Mouse (Mus musculus) CH12.LX (cell line): ENCODE measurements at regions not wholly inside any gene's neighbourhood (a gene's known extent, or its start where the extent isn't known, plus 50 kb on each side); places are given as distances from the start of the nearest gene placed in this dataset.
A peak's percentile ranks its signal among the peaks of the same experiment; 100 is the strongest.

Experiments used
- DNase-seq: peaks from one replicate; pipeline ENCODE4 v3.0.0-alpha.2; 2013; ENCODE audit errors: extremely low read depth
- H3K27ac ChIP-seq: 2 replicates; pipeline ENCODE4 v1.5.1; 2012; ENCODE audit warnings: low read depth, mild to moderate bottlenecking, control low read depth, moderate library complexity; ENCODE audit not compliant: insufficient read depth
- H3K27me3 ChIP-seq: replicated peaks from 2 replicates; pipeline ENCODE3; 2012; ENCODE audit warnings: inconsistent platforms
- H3K36me3 ChIP-seq, 2 experiments: replicated peaks in 1 of 2; 2 replicates each; pipeline versions ENCODE3 to v1.6.1; 2012; ENCODE audit warnings: inconsistent platforms in 1 of 2, low read length in 1 of 2, mild to moderate bottlenecking in 1 of 2, mixed read lengths in 1 of 2, moderate library complexity in 1 of 2; ENCODE audit not compliant: control insufficient read depth in 1 of 2, insufficient read depth in 1 of 2
- H3K4me1 ChIP-seq, 2 experiments: 2 replicates each; pipeline ENCODE4 v1.6.1; 2012; ENCODE audit warnings: inconsistent platforms in 1 of 2, moderate library complexity in 1 of 2; ENCODE audit not compliant: insufficient read depth in 2 of 2, control insufficient read depth in 1 of 2
- H3K4me2 ChIP-seq: 2 replicates; pipeline ENCODE4 v1.6.1; 2012; ENCODE audit warnings: low read depth, mild to moderate bottlenecking, control low read depth; ENCODE audit not compliant: poor library complexity, insufficient read depth, severe bottlenecking
- H3K4me3 ChIP-seq, 3 experiments: fragments of 150-350 bp in 1 of 3; sonication (generic) in 1 of 3; replicated peaks in 1 of 3; 2 replicates each; pipeline versions ENCODE3 to v1.5.1; 2011 to 2012; ENCODE audit warnings: low read depth in 2 of 3, low read length in 2 of 3, mild to moderate bottlenecking in 2 of 3, moderate library complexity in 2 of 3, control low read depth in 1 of 3, improper control_type of control experiment in 1 of 3, inconsistent platforms in 1 of 3, mixed read lengths in 1 of 3; ENCODE audit not compliant: poor library complexity in 1 of 3
- H3K79me2 ChIP-seq: replicated peaks from 2 replicates; pipeline ENCODE4 v1.6.1; 2012; ENCODE audit warnings: mild to moderate bottlenecking, moderate library complexity; ENCODE audit not compliant: control insufficient read depth, poor library complexity, insufficient read depth, severe bottlenecking; ENCODE audit errors: extremely low read depth
- H3K9ac ChIP-seq: 2 replicates; pipeline ENCODE4 v1.6.1; 2012; ENCODE audit warnings: low read depth, mild to moderate bottlenecking, control low read depth, moderate library complexity; ENCODE audit not compliant: insufficient read depth
- H3K9me3 ChIP-seq: replicated peaks from 2 replicates; pipeline ENCODE3; 2012; ENCODE audit warnings: low read length, inconsistent platforms, mixed read lengths
- BHLHE40 ChIP-seq: IDR thresholded peaks from 2 replicates; pipeline ENCODE4 v1.6.1; 2011; ENCODE audit warnings: mild to moderate bottlenecking, low read depth, low read length, improper control_type of control experiment
- CTCF ChIP-seq, 2 experiments: IDR thresholded peaks in 1 of 2; conservative IDR thresholded peaks in 1 of 2; 2 replicates each; pipeline ENCODE4 v1.5.1; 2011 to 2012; ENCODE audit warnings: low read depth in 2 of 2, low read length in 2 of 2, improper control_type of control experiment in 1 of 2, inconsistent platforms in 1 of 2, mild to moderate bottlenecking in 1 of 2, moderate library complexity in 1 of 2
- ETS1 ChIP-seq: conservative IDR thresholded peaks from 2 replicates; pipeline ENCODE4 v1.6.1; 2012; ENCODE audit warnings: low read depth, mild to moderate bottlenecking, inconsistent platforms, low read length, improper control_type of control experiment, moderate library complexity
- GABPA ChIP-seq: IDR thresholded peaks from 2 replicates; pipeline ENCODE4 v1.6.1; 2012; ENCODE audit warnings: low read depth, low read length, improper control_type of control experiment, inconsistent platforms; ENCODE audit not compliant: insufficient replicate concordance
- JUN ChIP-seq: IDR thresholded peaks from 2 replicates; pipeline ENCODE4 v1.6.1; 2011; ENCODE audit warnings: low read depth, mild to moderate bottlenecking, low read length, improper control_type of control experiment, moderate library complexity; ENCODE audit not compliant: insufficient read depth
- NRF1 ChIP-seq: IDR thresholded peaks from 2 replicates; pipeline ENCODE4 v1.6.1; 2014; ENCODE audit warnings: low read depth, mild to moderate bottlenecking, inconsistent platforms, low read length, improper control_type of control experiment, moderate library complexity
- POLR2A ChIP-seq: IDR thresholded peaks from 2 replicates; pipeline ENCODE4 v1.6.1; 2011; ENCODE audit warnings: low read depth, mild to moderate bottlenecking, improper control_type of control experiment, low read length
- POLR2AphosphoS2 ChIP-seq: IDR thresholded peaks from 2 replicates; pipeline ENCODE4 v1.6.1; 2011; ENCODE audit warnings: low read depth, low read length, improper control_type of control experiment
- RAD21 ChIP-seq: IDR thresholded peaks from 2 replicates; pipeline ENCODE4 v1.6.1; 2011; ENCODE audit warnings: low read depth, mild to moderate bottlenecking, low read length, improper control_type of control experiment, moderate library complexity
- SMC3 ChIP-seq: IDR thresholded peaks from 2 replicates; pipeline ENCODE4 v1.6.1; 2011; ENCODE audit warnings: low read depth, low read length, improper control_type of control experiment
- ZNF384 ChIP-seq: IDR thresholded peaks from 2 replicates; pipeline ENCODE4 v1.6.1; 2012; ENCODE audit warnings: low read depth, low read length, improper control_type of control experiment, inconsistent platforms
- dilution Hi-C: fragments of 300-500 bp; cut with MboI; formaldehyde crosslinking; loops from 2 replicates; pipeline ENCODE4 v1.14.3; 2020; ENCODE audit warnings: low sequenced_read_pairs; ENCODE audit not compliant: extremely low pct_unique_long_range_greater_than_20kb, extremely low pct_ligation_motif_present
- in situ Hi-C: fragments of 300-500 bp; cut with MboI; formaldehyde crosslinking; loops from 3 replicates; pipeline ENCODE4 v1.14.3; 2019; ENCODE audit warnings: low sequenced_read_pairs, low pct_ligation_motif_present, low pct_unique_long_range_greater_than_20kb, mixed read lengths

- no peaks in the 10 kb centered on the region for H3K79me2 ChIP-seq
- TF ChIP-seq JUN = no peak
- TF ChIP-seq RAD21 = no peak
- no peak for TF ChIP-seq SMC3
- TF ChIP-seq CTCF (conservative IDR thresholded peaks at IDR 0.05 in 1 of 2, IDR thresholded peaks at IDR 0.05 in 1 of 2; ENCODE audit: low read depth in 2 of 2, low read length in 2 of 2) = no peak
- no peak for TF ChIP-seq ZNF384
- no peak for TF ChIP-seq POLR2A
- no peak for TF ChIP-seq ETS1
- in situ Hi-C loops (loop anchor here (10.0 kb wide), 2 partner anchors 48 to 138 kb away; no protein-coding TSS in a partner anchor), dilution Hi-C loops (no loop called here)
- no peak overlapping the region for H3K27ac ChIP-seq
- H3K4me3 ChIP-seq = no peak overlapping the region
- H3K9ac ChIP-seq = no peak overlapping the region
- no peak overlapping the region for H3K4me2 ChIP-seq
- no peaks in the 10 kb centered on the region for H3K27me3 ChIP-seq
- no peak for DNase-seq
- peaks cover 7% of the 10 kb centered on the region for H3K9me3 ChIP-seq
- peaks cover 16 to 51% of the 10 kb centered on the region in 2 experiments for H3K4me1 ChIP-seq
- H3K36me3 ChIP-seq = no peaks in the 10 kb centered on the region
These were observed 105.8 kb downstream of the Nxnl2 start for GRCm38 (mm10) chr13:51276601-51277000.

GRCm38 (mm10) chr13:51277515-51277914 lies 106.7 kb downstream of the Nxnl2 start:
- Histone ChIP-seq H3K27ac (no peak overlapping the region), H3K9me3 (no peaks in the 10 kb centered on the region), H3K36me3 (no peaks in the 10 kb centered on the region), H3K79me2 (no peaks in the 10 kb centered on the region), H3K4me1 (peaks cover 16 to 51% of the 10 kb centered on the region in 2 experiments), H3K4me2 (no peak overlapping the region), H3K9ac (no peak overlapping the region), H3K27me3 (no peaks in the 10 kb centered on the region), H3K4me3 (no peak overlapping the region)
- dilution Hi-C loops = no loop called here
- no peak for TF ChIP-seq GABPA
- peak; percentile 56 for TF ChIP-seq ZNF384
- in situ Hi-C loops = loop anchor here (10.0 kb wide), 2 partner anchors 47 to 137 kb away; no protein-coding TSS in a partner anchor
- no peak for DNase-seq

- no peak overlapping the region for H3K4me2 ChIP-seq
- DNase-seq = no peak
- in situ Hi-C loops = loop anchor here (10.0 kb wide), 2 partner anchors 45 to 135 kb away; no protein-coding TSS in a partner anchor
- no peaks in the 10 kb centered on the region for H3K36me3 ChIP-seq
- dilution Hi-C loops = no loop called here
- H3K4me3 ChIP-seq = no peak overlapping the region
- H3K79me2 ChIP-seq = no peaks in the 10 kb centered on the region
- H3K27ac ChIP-seq = no peak overlapping the region
- H3K9ac ChIP-seq = no peak overlapping the region
- peak; percentile 43; the same call in 1 of the 2 replicates for TF ChIP-seq ZNF384
- TF ChIP-seq NRF1 = no peak
- no peak for TF ChIP-seq POLR2AphosphoS2
- no peak for TF ChIP-seq BHLHE40
- TF ChIP-seq, all 38 proteins: peak for 1
- peaks cover 12% of the 10 kb centered on the region for H3K9me3 ChIP-seq
- H3K27me3 ChIP-seq = no peaks in the 10 kb centered on the region
- peaks cover 14 to 37% of the 10 kb centered on the region in 2 experiments for H3K4me1 ChIP-seq
These were observed 109.0 kb downstream of the Nxnl2 start for GRCm38 (mm10) chr13:51279642-51280387.
